Mouse (Mus musculus) thymus, postnatal 14 days (tissue): ENCODE measurements at regions not wholly inside any gene's neighbourhood (a gene's known extent, or its start where the extent isn't known, plus 50 kb on each side); places are given as distances from the start of the nearest gene placed in this dataset.

ENCODE experiments used
- DNase-seq: peaks from one replicate; pipeline ENCODE4 v3.0.0; 2021

DNA sequence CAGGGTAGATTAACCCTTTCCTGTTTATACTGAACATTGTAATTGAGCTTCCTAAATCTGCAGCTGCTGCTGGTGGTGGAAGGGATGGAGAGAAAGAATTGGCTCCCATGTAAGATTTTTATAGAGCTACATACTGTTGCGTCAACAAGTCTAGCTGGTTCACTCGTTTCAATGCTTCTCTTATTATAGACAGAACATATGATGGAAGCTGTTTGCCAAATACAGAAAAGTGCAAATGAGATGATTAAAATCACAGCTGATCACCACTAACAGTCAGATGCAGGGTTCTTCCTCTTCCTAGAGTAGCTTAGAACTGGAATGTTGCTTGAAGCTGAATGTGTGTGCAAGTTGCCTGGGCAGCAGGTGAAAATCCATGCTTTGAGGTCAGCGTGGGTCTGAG lies 152.8 kb downstream of the Ackr3 start:
- DNase-seq, result no peak

DNA sequence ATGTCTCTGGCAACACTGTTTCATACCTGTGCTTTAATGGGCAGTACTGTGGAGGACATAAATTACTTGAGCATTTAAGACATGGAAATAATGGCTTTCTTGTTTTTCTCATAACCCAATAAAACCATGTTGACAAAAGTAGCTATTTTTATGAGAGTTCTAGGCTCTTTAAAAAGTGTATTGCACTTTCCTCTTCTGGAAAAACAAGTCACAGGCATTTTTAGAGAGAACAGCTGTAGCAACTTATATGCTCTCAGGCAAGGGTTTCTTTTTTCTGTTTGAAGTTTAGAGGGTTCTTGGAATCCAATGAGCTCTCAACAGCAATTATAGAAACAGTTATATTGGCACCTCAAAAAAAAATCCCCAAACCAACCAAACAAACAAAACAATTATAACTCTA lies 153.6 kb downstream of the Ackr3 start:
- DNase-seq, result no peak

DNA sequence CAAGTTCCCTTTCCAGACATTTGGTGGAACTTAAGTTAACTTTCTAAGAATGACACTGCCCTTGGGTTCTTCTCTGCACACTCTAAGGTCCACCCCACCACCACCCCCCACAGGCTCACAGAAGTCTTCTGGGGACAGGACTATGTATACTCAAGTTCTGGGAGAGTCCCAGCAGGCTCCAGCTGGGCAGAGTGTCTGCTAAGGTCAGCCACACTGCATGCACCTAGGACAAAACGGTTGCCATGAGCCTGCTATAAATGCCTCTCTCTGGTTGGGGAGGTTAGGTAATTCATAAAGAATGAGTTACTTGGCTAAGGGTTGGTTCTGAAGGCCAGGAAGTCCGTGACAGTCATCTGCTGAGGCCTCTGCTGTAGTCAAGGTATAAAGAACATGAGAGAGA lies 155.2 kb downstream of the Ackr3 start:
- DNase-seq, result no peak

DNA sequence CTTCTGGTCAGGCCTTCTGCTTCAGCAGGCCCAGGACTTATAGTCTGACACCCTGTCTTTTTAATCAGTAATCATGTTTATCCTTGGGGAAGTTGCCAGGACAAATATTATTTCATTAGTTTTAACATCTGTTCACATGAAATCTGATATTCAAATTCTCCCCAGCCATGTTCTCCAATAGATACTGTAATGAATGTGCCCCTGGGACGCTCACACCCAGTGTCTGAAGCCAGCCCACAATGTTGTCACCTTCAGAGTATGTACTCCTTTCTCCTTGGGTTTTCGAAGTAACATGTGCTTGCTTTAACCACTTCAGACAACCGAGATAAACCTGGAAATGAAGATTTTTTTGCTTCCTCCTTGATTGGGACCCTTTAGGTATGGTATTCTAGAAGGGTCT lies 156.3 kb downstream of the Ackr3 start:
- no peak for DNase-seq

DNA sequence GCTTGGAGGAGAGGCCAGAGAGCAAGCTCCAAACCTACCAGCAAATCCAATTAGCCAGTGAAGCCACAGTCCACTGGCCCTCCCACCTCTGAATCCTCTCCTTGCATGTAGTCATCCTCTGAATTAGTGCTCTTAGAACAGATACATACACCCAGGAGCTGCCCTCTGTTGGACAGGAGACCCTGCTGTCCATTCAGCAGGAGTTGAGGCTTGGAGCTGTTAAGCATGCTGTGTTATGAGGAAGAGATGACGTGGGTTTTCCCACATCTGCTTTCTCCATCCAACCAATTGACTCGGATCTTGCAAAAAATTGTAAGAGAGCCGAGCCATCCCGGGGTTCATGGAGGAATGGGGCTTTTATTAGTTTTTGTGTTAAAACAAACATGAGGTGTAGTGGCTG lies 160.7 kb downstream of the Ackr3 start:
- no peak for DNase-seq

DNA sequence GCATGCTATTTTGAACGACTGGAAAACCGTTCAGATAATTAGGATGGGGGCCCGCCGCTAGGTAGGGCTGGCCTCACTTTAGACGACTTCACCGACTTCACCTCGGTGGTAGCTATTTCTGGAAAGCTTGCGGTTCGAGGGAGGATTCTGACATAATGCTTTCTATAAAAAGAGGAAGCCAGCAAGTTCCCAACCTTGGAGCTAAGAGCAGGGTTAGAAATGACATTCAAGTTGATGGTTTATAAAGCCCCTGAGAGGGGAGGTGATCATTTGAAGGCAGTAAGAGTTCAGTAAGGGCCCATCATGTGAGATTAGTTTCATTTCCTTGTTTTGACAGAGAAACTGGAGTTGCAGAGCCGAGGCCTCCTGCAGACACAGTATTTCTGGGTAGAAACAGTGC lies 164.8 kb downstream of the Ackr3 start:
- DNase-seq, result no peak

DNA sequence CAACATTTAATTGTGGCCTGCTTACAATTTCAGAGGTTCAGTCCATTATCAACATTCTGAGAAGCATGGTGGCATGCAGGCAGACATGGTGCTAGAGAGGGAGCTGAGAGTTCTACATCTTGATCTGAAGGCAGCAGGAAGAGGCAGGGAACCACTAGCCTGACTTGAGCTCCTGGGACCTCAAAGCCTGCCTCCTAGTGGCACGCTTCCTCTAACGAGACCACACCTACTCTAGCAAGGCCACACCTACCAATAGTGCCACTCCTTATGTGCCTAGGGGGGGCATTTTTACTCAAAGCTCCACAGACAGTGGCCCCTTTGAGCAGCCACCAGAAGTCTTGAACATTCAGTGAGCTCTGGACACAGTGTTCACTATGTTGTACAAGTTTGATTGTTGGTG lies 165.5 kb downstream of the Ackr3 start:
- DNase-seq, result no peak

DNA sequence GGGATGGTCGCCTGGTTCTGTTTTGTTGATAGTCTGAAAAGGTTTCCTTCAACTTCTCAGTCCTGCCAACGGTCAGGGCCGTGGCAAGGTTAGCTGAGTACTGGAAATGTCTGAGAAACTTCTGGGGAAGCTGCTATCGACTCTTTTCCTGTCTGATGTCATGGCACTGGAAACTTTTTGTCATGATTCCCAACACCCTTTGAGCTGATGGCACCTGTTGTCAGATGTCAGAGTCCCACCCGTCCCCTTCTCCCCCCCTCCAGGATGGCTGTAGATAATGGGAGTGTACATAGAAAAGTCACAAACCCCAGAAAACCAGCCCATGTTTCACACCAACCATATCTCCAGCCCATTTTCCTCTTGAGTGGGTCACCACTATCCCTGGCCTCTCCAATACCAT lies 167.0 kb downstream of the Ackr3 start:
- DNase-seq, result no peak

DNA sequence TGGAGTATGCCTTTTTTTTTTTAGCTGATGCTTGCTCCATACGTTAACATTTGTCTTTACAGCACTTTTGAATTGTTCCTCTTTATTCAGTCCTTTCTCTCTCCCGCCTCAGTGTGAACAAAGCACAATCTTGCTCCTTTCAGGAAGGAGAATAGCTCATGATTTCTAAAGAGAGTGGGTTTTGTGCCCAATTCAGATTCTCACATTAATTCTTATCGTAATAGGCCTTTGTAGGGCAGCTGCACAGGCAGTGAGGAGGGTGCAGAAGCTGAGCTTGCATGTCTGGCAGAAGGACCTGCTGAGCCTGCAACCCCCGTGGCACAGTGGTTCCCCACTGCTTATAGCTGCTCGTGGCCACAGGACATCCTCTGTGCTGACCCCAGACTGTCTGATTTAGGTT lies 169.2 kb downstream of the Ackr3 start:
- DNase-seq, result no peak

DNA sequence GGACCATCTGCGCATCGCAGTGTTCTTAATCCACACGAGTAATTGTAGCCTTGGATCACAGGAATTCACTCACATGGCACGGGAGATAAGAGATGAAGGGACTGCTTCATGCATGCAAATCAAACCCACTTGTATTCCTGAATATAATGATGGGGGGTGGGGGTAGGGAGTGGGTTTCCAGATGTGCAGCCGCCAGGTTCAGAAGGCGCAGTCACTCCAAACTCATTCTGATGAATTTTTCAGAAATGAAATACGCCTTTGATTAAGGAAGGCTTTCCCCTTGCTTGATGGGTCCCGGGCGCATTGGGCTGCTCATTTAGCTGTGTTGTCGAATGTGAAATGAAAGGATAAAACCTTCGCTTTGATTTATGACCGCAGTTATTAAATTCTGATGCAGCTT lies 170.7 kb downstream of the Ackr3 start:
- DNase-seq, result no peak

DNA sequence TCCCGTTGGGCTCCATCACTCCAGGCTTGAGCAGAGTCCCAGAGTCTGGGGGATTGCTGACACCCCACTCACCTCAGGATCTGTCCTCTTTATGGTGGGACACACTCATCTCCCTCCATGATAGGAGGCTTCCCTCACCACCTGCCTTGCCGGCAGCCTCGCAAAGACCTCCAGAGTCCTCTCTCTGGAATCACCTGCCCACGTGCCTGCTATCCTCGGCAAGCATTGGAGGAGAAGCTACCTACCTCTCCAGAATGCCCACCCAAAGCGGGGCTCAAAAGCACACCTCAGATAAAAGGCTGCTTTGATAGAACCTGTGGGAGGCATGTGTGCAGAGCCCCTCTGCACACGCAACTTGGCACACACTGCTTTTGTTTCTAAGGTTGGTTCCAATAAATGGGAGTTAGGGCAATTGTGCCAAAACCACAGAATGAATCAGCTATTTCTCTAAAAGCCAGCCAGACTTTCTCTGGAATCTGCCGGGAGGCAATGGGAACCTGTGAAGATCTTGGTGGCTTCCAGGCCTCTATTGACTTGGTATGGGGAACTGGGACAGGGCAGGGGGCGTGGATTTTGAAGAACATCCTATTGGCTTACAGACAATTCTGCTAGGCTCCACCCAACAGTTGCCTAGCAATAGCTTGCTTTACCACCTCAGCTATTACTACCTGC lies 176.4 kb downstream of the Ackr3 start:
- DNase-seq, result no peak

DNA sequence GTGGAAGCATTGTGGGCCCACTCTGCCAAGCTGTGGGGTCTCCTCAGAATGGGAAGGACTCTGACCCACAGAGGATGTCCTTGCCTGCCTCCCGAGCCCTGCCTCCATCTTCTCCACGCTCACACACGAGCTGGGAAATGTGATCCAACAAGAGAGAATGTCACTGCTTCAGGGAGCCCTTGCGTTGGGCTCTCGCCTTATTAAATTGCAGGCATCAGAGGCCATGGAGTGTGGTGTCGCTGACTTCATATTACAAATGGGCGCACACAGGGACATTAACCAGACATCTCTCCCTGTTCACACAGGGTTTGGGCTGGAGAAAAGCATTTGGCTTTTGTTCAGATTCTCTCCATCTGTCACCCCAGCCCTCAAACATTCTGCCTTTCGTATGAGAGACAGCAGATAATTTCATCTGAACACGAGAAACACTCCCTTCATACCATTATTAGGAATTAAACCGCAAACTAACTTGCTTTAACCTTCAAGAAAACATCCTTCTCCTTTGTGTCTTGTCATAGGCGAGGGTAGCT lies 179.2 kb downstream of the Ackr3 start:
- DNase-seq, result no peak

DNA sequence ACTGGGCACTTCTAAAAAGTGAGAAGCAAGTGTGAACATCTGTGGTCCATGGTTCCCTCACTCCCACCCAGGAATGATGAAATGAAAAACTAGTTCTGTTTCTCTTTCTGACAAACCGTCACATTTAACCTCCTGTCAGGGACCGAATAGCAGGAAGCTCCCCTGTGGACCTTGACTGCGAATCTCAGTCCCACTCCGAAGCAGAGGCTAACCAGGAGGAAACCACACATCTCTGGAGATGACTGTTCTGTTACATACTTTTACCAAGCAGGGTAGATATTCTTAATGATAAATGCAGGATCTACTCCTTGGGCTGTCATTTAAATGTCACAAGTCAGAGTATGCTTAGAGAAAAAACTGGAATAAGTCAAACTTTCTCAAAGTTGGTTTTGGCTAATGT lies 181.2 kb downstream of the Ackr3 start:
- no peak for DNase-seq

DNA sequence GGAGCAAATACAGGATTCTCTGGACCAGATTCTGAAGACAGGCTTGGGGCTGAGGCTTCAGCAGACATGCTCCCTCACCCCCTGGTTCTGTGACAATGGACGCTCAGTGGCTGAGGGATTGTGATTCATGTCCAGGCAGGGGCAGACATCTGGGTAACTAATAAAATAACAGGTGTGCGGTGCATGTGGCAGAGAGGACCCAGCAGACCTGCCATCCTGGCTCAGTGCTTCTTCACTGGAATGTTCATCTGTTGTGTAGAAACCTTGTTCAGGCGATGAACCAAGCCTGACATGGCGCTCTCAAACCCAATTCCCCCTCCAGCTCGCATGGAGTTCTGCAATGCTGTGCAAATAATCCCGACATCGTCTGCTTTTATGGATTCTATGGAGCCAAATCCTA lies 183.0 kb downstream of the Ackr3 start:
- DNase-seq, result no peak

DNA sequence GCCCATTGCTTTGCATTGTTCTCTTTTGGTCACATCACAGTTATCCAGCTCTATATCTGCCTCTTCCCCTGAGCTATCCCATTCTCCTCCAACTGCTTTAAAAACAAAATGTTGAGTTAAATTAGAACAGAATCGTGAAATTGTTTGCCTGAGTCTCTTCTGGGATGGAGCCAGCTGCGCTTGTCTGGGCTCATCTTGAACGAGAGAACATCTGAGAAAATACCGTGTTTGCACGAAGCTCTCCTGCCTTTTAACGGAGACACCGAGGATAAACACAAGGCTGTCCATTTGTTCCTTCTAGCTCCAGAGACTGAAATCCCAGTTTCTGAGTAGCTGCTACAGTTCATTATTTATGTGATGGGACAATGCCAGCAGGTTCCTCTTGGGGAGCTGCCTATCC lies 186.6 kb downstream of the Ackr3 start:
- DNase-seq, result no peak

DNA sequence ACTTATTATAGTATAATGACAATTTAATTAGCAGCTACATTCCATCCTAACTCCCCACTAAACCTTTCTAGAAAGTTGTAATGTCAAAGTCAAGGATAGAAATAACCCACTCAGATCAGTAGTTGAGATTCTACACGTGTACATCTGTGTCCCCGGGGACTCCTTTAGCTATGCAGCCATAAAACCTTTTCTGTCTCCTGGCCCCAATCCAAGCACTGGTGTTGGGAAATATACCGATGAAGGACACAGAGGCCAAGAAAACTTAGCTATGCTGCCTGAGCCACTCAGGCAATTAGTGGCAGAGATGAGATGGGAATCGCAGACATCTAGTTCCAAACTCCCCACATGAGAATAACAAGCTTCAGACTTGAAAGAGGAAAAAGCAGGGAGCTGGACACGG lies 190.1 kb downstream of the Ackr3 start:
- DNase-seq, result no peak

DNA sequence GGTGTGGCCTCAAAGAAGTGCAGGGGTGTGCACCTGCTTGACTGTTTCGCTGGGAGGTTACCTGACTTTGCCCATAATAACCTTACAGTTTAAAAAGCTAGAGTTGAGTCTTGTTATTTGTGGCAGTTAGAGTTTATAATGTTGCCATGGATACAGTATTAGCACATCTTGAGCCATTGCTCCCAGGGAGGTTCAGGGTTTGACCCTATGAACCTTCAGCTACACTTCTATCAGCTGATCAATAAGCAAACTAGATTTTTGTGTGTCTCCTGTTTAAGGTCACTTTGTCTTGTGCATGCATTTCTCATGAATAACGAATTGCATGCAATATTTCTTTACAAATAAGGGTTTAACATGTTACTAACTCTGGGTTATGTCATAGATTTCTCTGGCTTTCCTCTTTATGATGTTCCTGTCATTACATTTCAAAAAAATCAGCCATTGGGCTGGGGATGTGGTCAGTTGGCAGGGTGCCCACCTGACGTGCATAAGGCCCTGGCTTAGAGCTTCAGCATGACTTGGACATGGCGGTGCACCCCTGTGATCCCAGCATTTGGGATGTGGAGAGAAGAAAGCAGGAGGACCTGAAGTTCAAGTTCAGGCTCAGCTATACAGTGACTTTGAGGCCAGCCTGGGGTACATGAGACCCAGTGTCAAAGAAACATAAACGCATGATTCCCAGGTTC lies 191.7 kb downstream of the Ackr3 start:
- DNase-seq, result no peak

DNA sequence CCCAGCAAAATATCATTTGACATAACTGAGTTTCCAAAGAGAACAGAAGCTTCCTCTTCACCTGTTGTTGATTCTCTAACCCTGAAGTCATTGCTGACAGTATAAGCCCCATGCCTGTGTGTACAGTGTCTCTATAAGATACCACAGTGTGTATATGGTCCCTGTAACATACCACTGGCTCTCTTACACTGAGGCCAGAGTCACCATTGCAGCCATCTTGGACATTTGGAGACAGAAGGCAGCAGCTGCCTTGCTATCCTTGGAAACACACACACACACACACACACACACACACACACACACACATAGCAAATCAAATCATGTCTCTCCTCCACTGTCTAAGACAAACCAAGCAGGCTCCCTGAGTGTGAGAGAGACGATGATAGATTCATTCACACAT lies 192.9 kb downstream of the Ackr3 start:
- no peak for DNase-seq

DNA sequence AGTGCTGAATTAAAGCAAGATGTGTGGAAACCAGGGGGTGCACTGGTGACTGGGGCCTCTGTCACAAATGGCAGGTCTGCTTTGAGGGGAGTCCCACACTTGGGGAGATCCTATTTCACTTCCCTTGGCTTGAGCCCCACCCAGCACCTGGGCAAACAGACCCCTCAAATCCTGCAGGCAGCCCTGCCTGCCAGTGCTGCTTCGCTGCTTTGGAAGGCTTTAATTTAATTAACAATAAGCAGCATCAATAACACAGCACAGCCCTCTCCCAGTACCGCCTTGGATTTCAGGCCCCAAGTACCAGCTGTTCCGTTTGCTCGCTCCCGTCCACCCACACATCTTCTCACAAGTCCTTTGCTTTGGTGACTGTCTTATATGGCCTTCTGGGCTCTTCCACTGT lies 193.6 kb downstream of the Ackr3 start:
- DNase-seq, result no peak

DNA sequence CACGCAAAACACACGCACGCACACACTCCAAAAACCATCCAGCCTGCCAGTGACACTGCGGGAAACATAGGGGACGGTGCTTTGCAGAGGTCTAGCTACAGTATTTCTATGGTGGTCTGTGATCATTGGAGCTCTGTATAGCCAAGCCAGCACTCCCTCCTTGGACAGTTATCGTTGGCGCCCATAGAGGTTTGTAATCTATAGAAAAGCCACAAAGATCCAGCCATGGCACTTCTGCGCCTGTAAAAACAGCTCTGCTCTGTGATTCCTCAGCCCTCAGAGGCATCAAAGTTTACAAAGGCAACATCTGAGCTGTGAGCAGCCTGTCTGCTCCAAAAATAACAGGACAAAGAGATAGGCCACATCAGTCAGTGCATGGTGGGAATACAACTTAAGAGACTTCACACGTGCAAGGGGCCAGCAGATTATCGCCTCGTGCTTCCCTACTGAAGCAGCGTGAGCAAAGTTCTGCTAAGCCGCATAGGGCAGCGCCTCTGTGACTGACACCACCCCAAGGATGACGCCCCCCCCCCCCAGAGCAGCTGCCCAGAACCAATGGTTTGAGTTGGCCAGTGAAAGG lies 194.7 kb downstream of the Ackr3 start:
- no peak for DNase-seq

DNA sequence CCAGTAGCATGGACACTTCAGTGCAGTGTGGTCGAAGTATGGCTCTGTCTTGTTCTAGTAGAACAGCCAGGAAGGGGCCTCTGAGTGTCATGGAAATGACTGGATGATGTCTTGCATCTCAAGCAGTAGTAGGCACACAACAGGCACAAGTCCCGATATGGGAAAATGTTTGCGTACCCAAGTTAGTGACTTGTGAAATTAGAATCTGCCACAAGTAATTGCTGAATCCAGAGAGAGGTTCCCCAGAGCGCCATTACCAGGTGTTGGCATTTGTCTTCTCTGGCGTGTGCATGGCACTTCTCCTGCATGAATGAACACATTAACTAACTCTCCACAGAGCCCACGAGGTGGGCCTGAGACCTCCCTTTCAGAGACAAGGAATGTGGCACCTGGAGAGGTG lies 199.3 kb downstream of the Ackr3 start:
- no peak for DNase-seq

DNA sequence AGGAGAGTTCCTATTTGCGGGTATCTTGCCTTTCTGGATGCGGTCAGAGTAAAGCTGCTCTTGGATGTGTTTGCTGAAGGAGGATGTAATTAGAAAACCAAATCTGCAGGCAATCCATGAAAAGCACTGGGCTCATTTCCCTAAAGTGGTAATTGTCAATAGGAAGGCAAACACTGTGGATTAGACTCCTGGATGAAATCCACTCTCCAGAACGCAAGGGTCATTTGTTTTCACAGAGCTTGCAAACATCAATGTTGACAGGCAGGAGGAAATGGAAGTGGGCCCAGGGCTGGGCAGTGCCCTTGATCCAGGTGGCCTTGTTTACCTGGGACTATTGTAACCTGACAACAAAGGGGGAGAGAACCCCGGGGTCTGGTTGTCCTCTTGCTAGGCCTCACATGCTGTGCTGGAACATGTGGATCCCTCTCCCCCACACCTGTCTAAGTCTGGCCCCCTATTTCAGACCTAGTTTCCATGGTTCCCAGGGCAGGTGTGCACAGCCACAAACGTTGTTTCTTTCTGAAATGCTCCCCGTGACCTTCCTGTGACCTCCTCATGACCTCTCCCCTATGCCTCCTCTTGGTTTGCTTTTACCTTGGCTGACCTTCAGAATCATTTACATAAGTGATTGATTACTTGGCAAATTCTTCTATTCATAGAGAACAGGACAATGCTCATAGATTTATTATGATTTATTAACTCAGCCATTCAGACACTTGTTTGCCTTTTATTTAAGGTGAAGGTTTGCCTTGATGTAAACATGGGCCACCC lies 197.9 kb upstream of the Cops8 start:
- DNase-seq, result no peak

DNA sequence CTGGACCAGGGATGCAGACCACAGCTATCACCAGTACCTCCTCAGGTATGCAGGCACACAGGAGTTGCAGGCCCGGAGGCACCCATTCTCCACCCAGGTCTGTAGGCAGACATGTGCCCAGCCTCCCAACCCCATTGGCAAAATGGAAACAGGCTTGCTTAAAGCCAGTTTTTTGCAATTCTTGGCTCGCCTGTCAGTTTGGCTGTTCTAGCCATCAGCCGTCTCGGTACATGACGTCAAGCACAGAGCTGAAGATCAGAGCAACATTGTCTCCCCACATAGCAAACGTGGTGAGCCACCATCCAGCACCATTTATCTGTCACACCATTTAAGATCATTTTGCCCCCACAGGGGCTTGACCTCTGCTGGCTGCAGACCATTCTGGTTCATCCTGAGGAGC lies 196.1 kb upstream of the Cops8 start:
- DNase-seq, result no peak
